Mouse (Mus musculus) forebrain, embryonic 16.5 days (tissue): ENCODE results near the gene Dnmt1. TPM values are rescaled to one million over a fixed set of nuclear protein-coding genes. Genes with fewer than 3 reads are reported as not detected.

Source experiments
- ATAC-seq: fragments of 200-750 bp; cut with Nextera tagmentation; 2 replicates; pipeline ENCODE4 v1.8.0; 2017; ENCODE audit warnings: mild to moderate bottlenecking, moderate library complexity
- H3K27ac ChIP-seq: fragments of 300-500 bp; sonication (generic); 2 replicates; pipeline ENCODE4 v1.5.1; 2014; ENCODE audit warnings: low read length, control low read depth
- H3K27me3 ChIP-seq: fragments of 300-500 bp; sonication (generic); replicated peaks from 2 replicates; pipeline ENCODE4 v1.6.1; 2014; ENCODE audit warnings: low read length; ENCODE audit not compliant: control insufficient read depth, insufficient read depth
- H3K36me3 ChIP-seq: fragments of 300-500 bp; sonication (generic); 2 replicates; pipeline ENCODE4 v1.6.1; 2014; ENCODE audit not compliant: control insufficient read depth, insufficient read depth
- H3K4me1 ChIP-seq: fragments of 300-500 bp; sonication (generic); replicated peaks from 2 replicates; pipeline ENCODE4 v1.6.1; 2014; ENCODE audit warnings: low read length; ENCODE audit not compliant: control insufficient read depth, insufficient read depth
- H3K4me2 ChIP-seq: fragments of 300-500 bp; sonication (generic); 2 replicates; pipeline ENCODE4 v1.6.1; 2014; ENCODE audit warnings: mild to moderate bottlenecking, low read length, control low read depth
- H3K4me3 ChIP-seq: fragments of 300-500 bp; sonication (generic); replicated peaks from 2 replicates; pipeline ENCODE4 v1.5.1; 2014; ENCODE audit warnings: mild to moderate bottlenecking, low read length, control low read depth
- H3K9ac ChIP-seq: fragments of 300-500 bp; sonication (generic); replicated peaks from 2 replicates; pipeline ENCODE4 v1.6.1; 2014; ENCODE audit warnings: low read depth, low read length, control low read depth
- H3K9me3 ChIP-seq: fragments of 300-500 bp; sonication (generic); 2 replicates; pipeline ENCODE4 v1.6.1; 2016; ENCODE audit warnings: low read length; ENCODE audit not compliant: control insufficient read depth
- whole genome bisulfite sequencing: fragments of 180-500 bp; shearing (Covaris S2); extraction: QIAGEN DNeasy Blood & Tissue Kit; methylation state at CpG from one replicate; pipeline ENCODE4 v1.1.7; 2014; 5-methylcytosine and 5-hydroxymethylcytosine counted together
- polyA plus RNA-seq: library from polyadenylated mRNA; unstranded; fragments of >200 nt; fragmentation: Nextera tagmentation; extraction: Ambion mirVana; gene quantifications from 2 replicates; pipeline ENCODE4 v1.2.1, GENCODE M21; 2015

Dnmt1 gene
- polyA plus RNA-seq, 1 experiment from 2014 or later, result 85.3 TPM

GRCm38 (mm10) chr9:20901466-20902173 is 58.1 kb downstream of the Dnmt1 start:
- H3K36me3 ChIP-seq, result peaks cover 10% of the 10 kb centered on the region; the same call in 1 of the 2 replicates
- H3K4me1 ChIP-seq, result peaks cover 13% of the 10 kb centered on the region
- no peak overlapping the region for H3K27ac ChIP-seq
- WGBS, result 19% methylated on average over 13 of the region's 13 CpGs
- no peak overlapping the region for H3K4me3 ChIP-seq
- H3K9me3 ChIP-seq, result no peaks in the 10 kb centered on the region
- no peak for ATAC-seq
- no peak overlapping the region for H3K9ac ChIP-seq
- no peaks in the 10 kb centered on the region for H3K27me3 ChIP-seq
- H3K4me2 ChIP-seq, result no peak overlapping the region

- Histone ChIP-seq H3K27me3 (no peaks in the 10 kb centered on the region), H3K9me3 (no peaks in the 10 kb centered on the region), H3K4me3 (peak within 1 kb of the TSS; percentile 78), H3K4me1 (peaks cover 13% of the 10 kb centered on the region), H3K27ac (no peak within 1 kb of the TSS), H3K9ac (peak within 1 kb of the TSS; percentile 87), H3K4me2 (peak within 1 kb of the TSS; percentile 99), H3K36me3 (peaks cover 23% of the 10 kb centered on the region)
- 6% methylated on average over 34 of the region's 34 CpGs for WGBS
- peak; percentile 90 for ATAC-seq
Observed at GRCm38 (mm10) chr9:20898511-20899073, 61.1 kb downstream of the Dnmt1 start, which contains the start of gene Eif3g. Gene Eif3g (minus strand): TSS chr9:20898623.

GRCm38 (mm10) chr9:20897736-20898510 is 61.8 kb downstream of the Dnmt1 start:
- Histone ChIP-seq H3K9me3 (no peaks in the 10 kb centered on the region), H3K27ac (no peak overlapping the region), H3K9ac (peak overlapping the region; percentile 87), H3K27me3 (no peaks in the 10 kb centered on the region), H3K4me2 (peak overlapping the region; percentile 99), H3K4me3 (peak overlapping the region; percentile 78), H3K36me3 (peaks cover 28% of the 10 kb centered on the region), H3K4me1 (peaks cover 13% of the 10 kb centered on the region)
- ATAC-seq, result peak; percentile 54
- 5% methylated on average over 38 of the region's 39 CpGs for WGBS

- no peaks in the 10 kb centered on the region for H3K27me3 ChIP-seq
- ATAC-seq, result no peak
- WGBS, result 96% methylated on average over 9 of the region's 9 CpGs
- no peak overlapping the region for H3K27ac ChIP-seq
- H3K36me3 ChIP-seq, result peaks cover 51% of the 10 kb centered on the region
- no peak overlapping the region for H3K4me2 ChIP-seq
- H3K4me3 ChIP-seq, result no peak overlapping the region
- no peaks in the 10 kb centered on the region for H3K9me3 ChIP-seq
- peaks cover 13% of the 10 kb centered on the region for H3K4me1 ChIP-seq
- no peak overlapping the region for H3K9ac ChIP-seq
Observed at GRCm38 (mm10) chr9:20895382-20895781, 64.3 kb downstream of the Dnmt1 start.

- peaks cover 54% of the 10 kb centered on the region for H3K36me3 ChIP-seq
- no peaks in the 10 kb centered on the region for H3K27me3 ChIP-seq
- no peaks in the 10 kb centered on the region for H3K9me3 ChIP-seq
- peaks cover 13% of the 10 kb centered on the region for H3K4me1 ChIP-seq
- WGBS, result 92% methylated on average over 15 of the region's 15 CpGs
- no peak overlapping the region for H3K4me2 ChIP-seq
- ATAC-seq, result no peak
- no peak overlapping the region for H3K27ac ChIP-seq
- no peak overlapping the region for H3K4me3 ChIP-seq
- H3K9ac ChIP-seq, result no peak overlapping the region
Observed at GRCm38 (mm10) chr9:20894629-20895028, 65.1 kb downstream of the Dnmt1 start.

GRCm38 (mm10) chr9:20893590-20894343 is 65.9 kb downstream of the Dnmt1 start:
- ATAC-seq, result no peak
- no peak overlapping the region for H3K4me2 ChIP-seq
- no peak overlapping the region for H3K9ac ChIP-seq
- H3K27me3 ChIP-seq, result no peaks in the 10 kb centered on the region
- no peak overlapping the region for H3K4me3 ChIP-seq
- H3K4me1 ChIP-seq, result peaks cover 19% of the 10 kb centered on the region
- H3K36me3 ChIP-seq, result peaks cover 54% of the 10 kb centered on the region
- no peaks in the 10 kb centered on the region for H3K9me3 ChIP-seq
- 87% methylated on average over 13 of the region's 13 CpGs for WGBS
- H3K27ac ChIP-seq, result no peak overlapping the region

GRCm38 (mm10) chr9:20893069-20893468 is 66.6 kb downstream of the Dnmt1 start:
- WGBS, result 66% methylated on average over 5 of the region's 5 CpGs

GRCm38 (mm10) chr9:20892104-20892653 is 67.5 kb downstream of the Dnmt1 start:
- Histone ChIP-seq H3K9ac (no peak overlapping the region), H3K9me3 (no peaks in the 10 kb centered on the region), H3K4me2 (no peak overlapping the region), H3K27ac (no peak overlapping the region), H3K27me3 (no peaks in the 10 kb centered on the region), H3K4me3 (no peak overlapping the region), H3K36me3 (peaks cover 54% of the 10 kb centered on the region), H3K4me1 (peaks cover 18% of the 10 kb centered on the region)
- no peak for ATAC-seq
- 77% methylated on average over 5 of the region's 5 CpGs for WGBS

More at GRCm38 (mm10) chr9:20893069-20893468, 66.6 kb downstream of the Dnmt1 start:
- Histone ChIP-seq H3K27me3 (no peaks in the 10 kb centered on the region), H3K4me1 (peaks cover 22% of the 10 kb centered on the region), H3K9me3 (no peaks in the 10 kb centered on the region), H3K4me2 (no peak overlapping the region), H3K27ac (no peak overlapping the region), H3K36me3 (peaks cover 54% of the 10 kb centered on the region), H3K4me3 (no peak overlapping the region), H3K9ac (no peak overlapping the region)
- no peak for ATAC-seq
